Mouse (Mus musculus): ENCODE results near the gene Iqcf1.

GRCm38 (mm10) chr9:106463122-106464063 lies 36.4 kb upstream of the Iqcf1 start:
- TF ChIP-seq USF1 (IDR thresholded peaks at IDR 0.05; ENCODE audit: low read depth, low read length) (no peak), CTCF (conservative IDR thresholded peaks at IDR 0.05 in 1 of 2, IDR thresholded peaks at IDR 0.05 in 1 of 2; ENCODE audit: low read depth in 2 of 2, low read length in 2 of 2) (no peak), ELF1 (IDR thresholded peaks at IDR 0.05; ENCODE audit: low read depth, low read length) (no peak), USF2 (conservative IDR thresholded peaks at IDR 0.05; ENCODE audit: low read depth, low read length) (no peak), POLR2A (IDR thresholded peaks at IDR 0.05; ENCODE audit: low read depth, low read length) (no peak), TCF12 (IDR thresholded peaks at IDR 0.05; ENCODE audit: low read depth, low read length) (no peak), ZC3H11A (IDR thresholded peaks at IDR 0.05; ENCODE audit: low read depth, low read length) (no peak), HCFC1 (IDR thresholded peaks at IDR 0.05; ENCODE audit: low read depth, low read length) (no peak), ZKSCAN1 (IDR thresholded peaks at IDR 0.05; ENCODE audit: borderline replicate concordance, low read depth, low read length) (no peak), E2F4 (IDR thresholded peaks at IDR 0.05; ENCODE audit: insufficient replicate concordance, low read depth, low read length) (no peak)
